Mouse (Mus musculus): ENCODE measurements around the gene Trappc2l.
"Not testable (repeated sequence)": the region's sequence is repeated elsewhere in the genome, so short reads cannot be mapped to it uniquely, and the experiment has no call there.

Gene Trappc2l

GRCm38 (mm10) chr8:122611295-122612133 is at the start of gene Trappc2l, which contains the start of gene Galns:
TSS of gene Trappc2l (plus strand) at chr8:122611640.
TSS of gene Galns (minus strand) at chr8:122611463.
- DNase-seq (ENCODE audit: low spot score): peak; percentile 76

GRCm38 (mm10) chr8:122564363-122565352 is 46.8 kb upstream of the Trappc2l start:
- no peak for DNase-seq (ENCODE audit: low spot score)

GRCm38 (mm10) chr8:122566766-122567165 is 44.7 kb upstream of the Trappc2l start:
- DNase-seq (ENCODE audit: low spot score): no peak

GRCm38 (mm10) chr8:122567361-122568108 is 43.9 kb upstream of the Trappc2l start, which contains the start of gene Cdt1:
TSS of gene Cdt1 (plus strand) at chr8:122568015.
- DNase-seq (ENCODE audit: low spot score): peak; percentile 93

DNA sequence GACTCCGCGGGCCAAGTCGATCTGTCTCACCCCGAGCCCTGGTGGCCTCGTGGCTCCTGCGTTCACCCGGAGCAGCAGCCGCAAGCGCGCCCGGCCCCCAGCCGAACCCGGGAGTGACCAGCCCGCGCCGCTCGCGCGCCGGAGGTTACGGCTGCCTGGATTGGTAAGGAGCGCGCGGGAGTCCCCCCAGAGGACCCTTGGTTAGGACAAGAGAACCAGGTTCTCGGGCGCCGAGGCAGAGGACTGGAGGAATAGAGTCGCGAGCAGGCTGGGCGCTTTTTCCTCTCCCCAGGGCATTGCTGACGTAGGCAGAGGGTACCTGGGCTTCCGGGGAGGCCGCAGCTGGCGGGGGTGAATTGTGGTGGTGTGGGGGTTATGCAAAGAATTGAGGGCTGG is 43.3 kb upstream of the Trappc2l start:
- DNase-seq (ENCODE audit: low spot score): no peak

GRCm38 (mm10) chr8:122568881-122569309 is 42.5 kb upstream of the Trappc2l start:
- DNase-seq (ENCODE audit: low spot score): no peak

GRCm38 (mm10) chr8:122569329-122569728 is 42.1 kb upstream of the Trappc2l start:
- no peak for DNase-seq (ENCODE audit: low spot score)

- DNase-seq (ENCODE audit: low spot score): no peak
Observed at GRCm38 (mm10) chr8:122569996-122570395, 41.4 kb upstream of the Trappc2l start.

DNA sequence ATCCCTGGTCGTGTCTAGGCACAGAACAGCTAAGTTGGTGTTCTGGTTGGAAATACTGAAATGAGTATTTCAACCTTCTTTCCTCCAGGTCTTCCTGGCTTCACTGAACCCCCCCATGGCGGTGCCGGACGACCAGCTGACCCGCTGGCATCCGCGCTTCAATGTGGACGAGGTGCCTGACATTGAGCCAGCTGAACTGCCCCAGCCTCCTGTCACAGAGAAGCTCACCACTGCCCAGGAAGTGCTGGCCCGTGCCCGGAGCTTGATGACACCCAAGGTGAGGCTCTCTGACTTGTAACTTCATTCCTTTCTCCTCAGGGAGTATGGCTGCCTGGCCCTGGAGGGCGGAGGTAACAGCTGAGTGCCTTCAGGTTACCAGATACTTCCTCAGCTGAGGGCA is 40.3 kb upstream of the Trappc2l start:
- DNase-seq (ENCODE audit: low spot score): no peak

GRCm38 (mm10) chr8:122571750-122572267 is 39.6 kb upstream of the Trappc2l start:
- no peak for DNase-seq (ENCODE audit: low spot score)

DNA sequence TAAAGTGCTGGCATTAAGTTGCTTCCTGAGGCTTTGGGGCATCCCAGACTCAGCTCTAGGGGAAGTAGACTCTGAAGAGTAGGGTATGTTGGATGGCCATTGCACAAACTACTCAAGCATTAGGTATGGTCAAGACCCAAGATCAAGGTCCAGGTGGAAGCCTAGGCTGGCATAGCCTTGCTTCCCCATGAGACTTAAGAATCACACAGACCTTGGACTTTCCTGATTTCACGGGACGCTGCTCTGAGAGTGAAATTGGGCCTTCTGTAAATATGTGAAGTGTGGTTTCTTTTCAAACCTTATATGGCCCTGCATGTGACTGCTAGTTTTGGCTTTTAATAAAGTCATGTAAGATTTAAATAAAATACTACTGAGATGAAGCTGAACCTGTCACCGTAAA is 38.7 kb upstream of the Trappc2l start:
- no peak for DNase-seq (ENCODE audit: low spot score)

- not testable (repeated sequence) for DNase-seq (ENCODE audit: low spot score)
Observed at GRCm38 (mm10) chr8:122573176-122573575, 38.3 kb upstream of the Trappc2l start.

- DNase-seq (ENCODE audit: low spot score): no peak
Observed at GRCm38 (mm10) chr8:122573577-122573976, 37.9 kb upstream of the Trappc2l start.

DNA sequence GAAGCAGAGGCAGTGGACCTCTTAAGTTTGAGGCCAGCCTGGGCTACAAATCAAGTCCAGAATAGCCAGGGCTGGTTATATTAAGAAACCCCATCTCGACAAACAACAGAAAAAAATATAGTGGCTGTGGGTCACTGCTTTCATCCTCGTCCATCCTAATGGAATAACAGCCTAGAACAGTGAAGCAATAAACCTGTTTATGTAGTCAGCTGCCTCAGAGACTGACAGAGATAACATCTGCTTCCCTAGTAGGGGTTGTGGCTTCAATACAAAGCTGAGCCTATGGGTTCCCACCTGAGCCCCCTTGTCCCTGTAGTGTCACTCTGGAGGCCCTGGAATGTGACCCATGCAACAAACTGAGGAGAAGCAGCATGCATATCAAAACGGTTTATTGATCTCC is 37.2 kb upstream of the Trappc2l start:
- no peak for DNase-seq (ENCODE audit: low spot score)

GRCm38 (mm10) chr8:122574667-122575251 is 36.7 kb upstream of the Trappc2l start:
- no peak for DNase-seq (ENCODE audit: low spot score)

DNA sequence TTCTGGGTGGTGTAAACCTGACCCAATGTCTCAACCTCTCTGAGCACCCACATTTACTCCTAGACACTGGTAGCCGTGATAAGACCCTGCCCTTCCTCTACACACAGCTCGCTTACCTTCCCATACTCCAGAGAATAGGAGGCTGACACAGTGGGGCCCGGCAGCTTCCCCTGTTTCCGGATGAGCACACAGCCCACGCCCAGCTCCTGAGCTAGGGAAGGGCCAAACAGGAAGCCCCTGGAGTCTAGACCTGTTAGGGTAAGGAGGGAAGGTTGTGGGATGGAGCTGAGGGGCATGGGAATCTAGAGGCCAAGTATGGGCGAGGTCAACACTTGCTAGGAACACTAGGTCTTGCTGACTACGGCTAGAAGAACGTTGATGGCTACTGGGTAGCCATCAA is 36.2 kb upstream of the Trappc2l start:
- DNase-seq (ENCODE audit: low spot score): no peak

GRCm38 (mm10) chr8:122575735-122576647 is 35.4 kb upstream of the Trappc2l start:
- DNase-seq (ENCODE audit: low spot score): no peak

DNA sequence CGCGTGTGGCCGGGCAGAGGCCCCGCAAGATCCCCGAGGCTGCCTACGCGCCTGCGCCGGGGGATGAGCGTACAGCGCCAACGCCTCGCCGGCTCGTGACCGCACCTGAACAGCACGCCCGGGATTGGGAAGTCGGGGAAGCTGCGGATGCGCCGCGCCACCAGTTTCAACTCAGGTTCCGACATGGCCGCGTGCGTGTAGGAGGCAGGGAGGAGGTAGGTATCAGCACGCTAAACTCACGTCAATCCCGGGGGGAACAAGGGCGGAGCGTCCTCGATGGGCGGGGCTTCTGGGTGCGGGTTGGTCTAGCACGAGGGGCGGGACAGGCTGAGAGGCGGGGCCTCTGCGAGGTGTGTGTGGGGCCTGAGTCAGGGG is 34.8 kb upstream of the Trappc2l start, which contains the start of gene Aprt:
TSS of gene Aprt (minus strand) at position 262 of the 375 bp plus-strand sequence.
- DNase-seq (ENCODE audit: low spot score): peak; percentile 83

DNA sequence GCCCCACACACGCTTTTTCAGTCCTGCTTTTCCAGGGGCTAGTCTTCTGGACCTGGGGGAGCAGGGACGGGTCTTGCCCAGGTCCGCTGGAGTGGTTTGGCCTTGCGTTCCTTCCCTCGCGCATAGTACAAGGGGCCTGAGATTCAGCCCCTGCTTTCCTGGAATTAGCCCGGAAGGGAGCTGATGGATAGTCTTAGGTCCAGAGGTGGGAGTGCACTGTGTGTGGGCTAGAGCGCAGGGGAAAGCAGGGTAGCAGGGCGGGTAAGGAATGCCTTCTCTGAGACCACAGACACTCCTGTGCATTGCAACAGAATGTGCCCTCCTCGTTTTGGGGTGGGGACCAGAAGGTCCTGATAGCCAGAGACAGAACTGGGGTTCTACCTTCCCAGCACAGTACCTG is 34.3 kb upstream of the Trappc2l start:
- no peak for DNase-seq (ENCODE audit: low spot score)

DNA sequence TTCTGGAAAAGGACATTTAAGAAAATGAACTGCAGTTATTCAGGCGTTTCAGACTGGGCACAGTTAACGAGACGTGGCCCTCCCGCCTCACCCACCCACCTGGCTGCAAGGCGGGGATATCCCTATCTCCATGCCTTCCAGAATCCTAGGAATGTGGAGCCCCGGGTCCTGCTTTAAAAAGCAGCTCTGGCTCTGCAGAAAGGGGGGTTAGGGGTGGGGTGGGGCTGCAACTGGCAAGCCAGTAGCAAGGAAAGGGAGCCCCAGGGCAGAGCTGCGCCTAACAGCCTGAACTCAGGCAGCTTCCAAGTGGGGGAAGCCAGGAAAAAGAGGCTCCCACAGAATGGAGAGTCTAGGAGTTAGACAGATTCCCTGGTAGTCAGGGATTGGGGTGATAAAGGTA is 32.2 kb upstream of the Trappc2l start:
- no peak for DNase-seq (ENCODE audit: low spot score)

All from ovary, postnatal 10 days (tissue).